Mouse (Mus musculus) cerebellum, adult 2 months (tissue): ENCODE measurements at regions not wholly inside any gene's neighbourhood (a gene's known extent, or its start where the extent isn't known, plus 50 kb on each side); places are given as distances from the start of the nearest gene placed in this dataset.

ENCODE experiments used
- DNase-seq, 2 experiments: peaks; one replicate each; pipeline ENCODE4 v3.0.0; 2021
- H3K27ac ChIP-seq: fragments of 200-500 bp; 2 replicates; pipeline ENCODE4 v1.5.1; 2012; ENCODE audit warnings: low read length, control low read depth, inconsistent platforms; ENCODE audit not compliant: insufficient read depth
- H3K27me3 ChIP-seq: fragments of 200-500 bp; 2 replicates; pipeline ENCODE4 v1.6.1; 2012; ENCODE audit warnings: inconsistent platforms, mild to moderate bottlenecking, low read length, moderate library complexity; ENCODE audit not compliant: control insufficient read depth, insufficient read depth
- H3K4me1 ChIP-seq: fragments of 200-500 bp; 2 replicates; pipeline ENCODE4 v1.6.1; 2011; ENCODE audit warnings: low read length; ENCODE audit not compliant: control insufficient read depth, insufficient read depth
- H3K4me3 ChIP-seq: fragments of 200-500 bp; replicated peaks from 2 replicates; pipeline ENCODE3; 2011; ENCODE audit warnings: mild to moderate bottlenecking, low read depth, low read length, control low read depth; ENCODE audit not compliant: insufficient read depth
- CTCF ChIP-seq: fragments of 200-500 bp; IDR thresholded peaks from 2 replicates; pipeline ENCODE4 v1.5.1; 2011; ENCODE audit warnings: low read depth, mild to moderate bottlenecking, control low read depth, low read length, moderate library complexity, borderline replicate concordance; ENCODE audit not compliant: insufficient read depth
- POLR2A ChIP-seq: fragments of 200-500 bp; IDR thresholded peaks from 2 replicates; pipeline ENCODE4 v1.6.1; 2011; ENCODE audit warnings: low read length, control low read depth, borderline replicate concordance; ENCODE audit not compliant: insufficient read depth
- WGBS: fragments of 180-500 bp; shearing (Covaris S2); methylation state at CpG from one replicate; pipeline ENCODE4 v1.1.7; 2018; 5-methylcytosine and 5-hydroxymethylcytosine counted together

DNA sequence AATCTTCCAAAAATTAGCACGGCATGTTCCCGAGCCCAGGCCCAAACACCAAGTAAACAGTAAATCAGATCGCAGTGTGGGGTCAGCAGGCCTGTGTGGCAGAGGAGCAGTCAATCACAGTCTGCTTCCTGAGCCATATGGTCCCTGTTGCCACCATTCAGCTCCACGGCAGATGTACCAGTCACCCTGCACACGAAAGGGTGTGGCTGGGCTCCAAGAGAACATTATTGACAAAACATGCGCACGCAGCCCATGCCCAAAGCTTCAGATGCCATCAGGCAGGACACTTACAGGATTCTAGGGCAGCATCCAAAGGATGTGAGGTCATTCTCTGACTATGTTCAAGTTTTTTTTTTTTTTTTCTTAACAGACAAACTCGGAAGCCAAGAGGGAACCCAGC lies 126.6 kb downstream of the Rybp start:
- Histone ChIP-seq H3K27ac (no peak overlapping the region), H3K4me1 (peaks cover 19% of the 10 kb centered on the region), H3K4me3 (no peak overlapping the region), H3K27me3 (no peaks in the 10 kb centered on the region)
- 89% methylated on average over 8 of the region's 8 CpGs for WGBS
- no peak for TF ChIP-seq POLR2A
- no peak for TF ChIP-seq CTCF
- no peak for DNase-seq

DNA sequence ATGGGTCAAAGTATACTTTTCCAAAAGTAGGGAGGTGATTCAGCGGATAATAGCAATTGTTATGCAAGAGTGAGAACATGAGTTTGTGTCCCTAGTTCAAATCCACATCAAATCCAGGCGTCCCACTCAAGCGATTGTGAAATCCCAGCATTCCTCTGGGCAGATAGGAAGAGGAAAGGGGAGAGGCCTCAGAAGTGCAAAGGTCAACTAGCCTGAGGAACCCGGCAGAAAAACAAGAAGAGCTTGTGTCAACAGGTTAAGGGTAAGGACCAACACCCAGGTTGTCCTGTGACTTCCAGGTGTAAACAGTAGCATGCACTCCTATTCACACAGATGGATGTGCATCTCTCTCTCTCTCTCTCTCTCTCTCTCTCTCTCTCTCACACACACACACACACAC lies 127.5 kb downstream of the Rybp start:
- WGBS: 94% methylated on average over 4 of the region's 4 CpGs
- no peak for DNase-seq
- peaks cover 19% of the 10 kb centered on the region for H3K4me1 ChIP-seq
- TF ChIP-seq POLR2A (no peak), CTCF (no peak)
- H3K4me3 ChIP-seq: no peak overlapping the region
- no peak overlapping the region for H3K27ac ChIP-seq
- H3K27me3 ChIP-seq: no peaks in the 10 kb centered on the region

DNA sequence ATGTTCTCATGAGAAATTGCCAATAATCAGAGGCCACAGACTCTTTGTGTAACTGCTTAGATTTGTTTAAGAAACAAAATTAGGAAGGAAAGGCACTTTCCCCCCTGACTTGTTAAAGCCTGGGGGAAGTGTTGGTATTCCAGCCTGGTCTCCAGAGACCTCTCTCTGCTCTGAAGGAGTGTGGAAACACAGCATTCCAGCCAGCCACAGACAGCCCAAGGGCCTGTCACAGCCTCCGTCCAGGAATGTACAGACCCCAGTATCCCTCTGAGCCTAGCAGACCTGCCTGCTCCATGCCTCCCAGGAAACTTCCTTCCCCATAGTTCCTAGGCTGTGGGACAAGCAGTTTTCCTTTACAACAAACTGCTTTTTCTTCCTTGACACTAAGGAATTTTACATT lies 128.0 kb downstream of the Rybp start:
- TF ChIP-seq POLR2A (no peak), CTCF (no peak)
- WGBS: 60% methylated on average over 1 of the region's 1 CpGs
- H3K27me3 ChIP-seq: no peaks in the 10 kb centered on the region
- H3K27ac ChIP-seq: no peak overlapping the region
- peaks cover 18% of the 10 kb centered on the region for H3K4me1 ChIP-seq
- no peak overlapping the region for H3K4me3 ChIP-seq
- DNase-seq: no peak

DNA sequence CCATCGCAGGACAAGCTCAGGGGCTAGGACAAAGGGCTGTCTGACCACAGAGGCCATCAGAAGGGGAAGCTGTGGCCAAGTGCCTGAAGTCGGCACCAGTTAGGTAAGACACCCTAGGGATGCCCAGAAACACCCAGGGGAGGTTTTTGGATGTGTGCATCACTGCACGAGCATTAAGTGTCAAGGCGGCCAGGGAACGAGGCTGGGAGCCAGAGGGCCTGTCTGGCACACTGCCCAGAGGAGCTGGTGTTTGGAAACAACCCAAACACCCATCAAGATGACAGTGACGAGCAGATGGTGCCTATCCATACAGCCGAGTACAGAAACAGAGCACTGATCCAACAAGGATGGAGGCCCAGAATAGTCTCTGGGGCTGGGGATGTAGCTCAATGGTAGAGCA lies 130.0 kb downstream of the Rybp start:
- Histone ChIP-seq H3K27me3 (no peaks in the 10 kb centered on the region), H3K4me3 (no peak overlapping the region), H3K4me1 (no peaks in the 10 kb centered on the region), H3K27ac (no peak overlapping the region)
- TF ChIP-seq POLR2A (no peak), CTCF (no peak)
- WGBS: 57% methylated on average over 7 of the region's 7 CpGs
- no peak for DNase-seq

DNA sequence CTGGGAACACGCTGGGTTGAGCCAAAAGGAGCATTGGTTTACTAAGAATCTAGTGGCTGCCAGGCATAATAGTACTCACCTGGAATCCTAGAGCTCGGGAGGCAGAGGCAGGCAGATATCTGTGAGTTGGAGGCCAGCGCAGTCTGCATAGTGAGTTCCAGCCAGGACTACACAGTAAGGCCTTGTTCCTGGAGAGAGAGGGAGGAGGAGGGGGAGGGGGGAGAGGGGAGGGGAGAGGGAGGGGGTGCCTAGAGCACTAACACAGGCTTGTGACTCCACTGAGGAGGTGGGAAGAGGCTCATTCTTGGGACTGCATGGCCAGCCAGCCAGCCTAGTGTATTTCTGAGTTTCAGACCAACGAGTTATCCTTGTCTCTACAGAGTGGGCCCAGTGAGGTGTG lies 131.1 kb downstream of the Rybp start:
- WGBS: 89% methylated on average over 4 of the region's 4 CpGs
- Histone ChIP-seq H3K27ac (no peak overlapping the region), H3K4me3 (no peak overlapping the region), H3K27me3 (no peaks in the 10 kb centered on the region), H3K4me1 (no peaks in the 10 kb centered on the region)
- TF ChIP-seq CTCF (no peak), POLR2A (no peak)
- DNase-seq: no peak

DNA sequence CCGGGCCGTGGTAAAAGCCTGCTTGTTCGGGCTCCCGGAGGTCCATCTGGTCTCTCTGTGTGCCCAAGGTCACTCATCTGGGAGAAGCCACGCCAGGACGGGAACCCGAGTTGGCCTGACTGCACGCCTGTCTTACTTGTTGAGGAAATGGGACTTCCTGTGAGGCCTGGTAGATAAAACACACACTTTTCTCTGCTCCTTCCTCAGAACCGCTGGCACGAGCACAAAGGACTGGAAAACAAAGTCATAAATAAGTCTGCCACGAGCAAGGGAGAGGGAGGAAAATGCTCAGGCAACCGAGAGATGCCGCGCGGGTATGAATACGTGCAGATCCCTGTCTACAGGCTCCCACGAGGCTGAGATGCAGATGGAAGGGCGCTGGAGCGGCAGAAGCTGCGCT lies 131.6 kb downstream of the Rybp start:
- no peak for DNase-seq
- Histone ChIP-seq H3K27me3 (no peaks in the 10 kb centered on the region), H3K4me3 (no peak overlapping the region), H3K4me1 (no peaks in the 10 kb centered on the region; the same call in 1 of the 2 replicates), H3K27ac (no peak overlapping the region)
- 75% methylated on average over 20 of the region's 20 CpGs for WGBS
- no peak for TF ChIP-seq POLR2A
- no peak for TF ChIP-seq CTCF

DNA sequence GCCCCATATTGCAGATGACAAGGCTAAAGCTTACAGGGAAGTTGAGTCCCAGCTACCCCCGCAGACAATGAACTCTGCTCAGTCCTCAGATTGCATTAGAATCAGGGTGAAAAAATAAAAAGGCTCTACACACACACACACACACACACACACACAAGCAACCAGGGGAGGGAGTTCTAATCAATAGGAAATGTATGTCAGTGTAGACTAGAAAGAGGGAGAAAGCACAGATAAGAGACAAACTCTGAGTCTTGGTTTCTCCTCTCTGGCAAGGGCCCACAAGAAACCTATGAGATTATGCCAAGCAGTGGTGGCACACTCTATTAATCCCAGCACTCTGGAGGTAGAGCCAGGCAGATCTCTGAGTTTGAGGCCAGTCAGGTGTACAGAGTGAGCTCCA lies 135.8 kb downstream of the Rybp start:
- no peaks in the 10 kb centered on the region for H3K27me3 ChIP-seq
- 100% methylated on average over 1 of the region's 1 CpGs for WGBS
- no peak for DNase-seq

DNA sequence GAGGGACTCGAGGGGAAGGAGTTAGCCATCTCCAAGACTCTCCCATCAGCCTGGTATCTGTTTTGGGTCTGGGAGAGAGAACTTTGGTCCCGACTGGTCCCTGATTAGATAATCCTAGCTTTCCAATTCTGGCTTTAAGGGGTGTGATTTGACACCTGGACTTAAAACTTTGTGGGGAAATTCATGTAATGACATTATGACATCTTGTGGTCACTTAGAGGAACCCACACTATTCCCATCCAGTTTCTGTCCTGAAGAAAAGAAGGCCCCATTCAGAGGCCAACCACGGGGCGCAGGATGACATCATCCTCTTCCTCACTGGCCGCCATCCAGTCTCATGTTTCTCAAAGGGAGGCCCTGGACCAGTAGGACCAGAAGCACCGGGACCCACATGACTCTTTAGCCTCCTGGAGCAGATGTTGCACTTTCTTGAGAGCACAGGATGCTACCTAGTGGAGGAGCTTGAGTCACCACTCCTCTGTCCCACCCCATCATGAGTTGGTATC lies 136.5 kb downstream of the Rybp start:
- TF ChIP-seq CTCF (no peak), POLR2A (no peak)
- no peak overlapping the region for H3K4me3 ChIP-seq
- 85% methylated on average over 6 of the region's 6 CpGs for WGBS
- H3K4me1 ChIP-seq: peaks cover 24% of the 10 kb centered on the region
- no peaks in the 10 kb centered on the region for H3K27me3 ChIP-seq
- no peak for DNase-seq
- no peak overlapping the region for H3K27ac ChIP-seq

More for the DNA sequence above, 135.8 kb downstream of the Rybp start:
- no peak overlapping the region for H3K27ac ChIP-seq
- peaks cover 20% of the 10 kb centered on the region for H3K4me1 ChIP-seq
- H3K4me3 ChIP-seq: no peak overlapping the region
- no peak for TF ChIP-seq CTCF
- TF ChIP-seq POLR2A: no peak

DNA sequence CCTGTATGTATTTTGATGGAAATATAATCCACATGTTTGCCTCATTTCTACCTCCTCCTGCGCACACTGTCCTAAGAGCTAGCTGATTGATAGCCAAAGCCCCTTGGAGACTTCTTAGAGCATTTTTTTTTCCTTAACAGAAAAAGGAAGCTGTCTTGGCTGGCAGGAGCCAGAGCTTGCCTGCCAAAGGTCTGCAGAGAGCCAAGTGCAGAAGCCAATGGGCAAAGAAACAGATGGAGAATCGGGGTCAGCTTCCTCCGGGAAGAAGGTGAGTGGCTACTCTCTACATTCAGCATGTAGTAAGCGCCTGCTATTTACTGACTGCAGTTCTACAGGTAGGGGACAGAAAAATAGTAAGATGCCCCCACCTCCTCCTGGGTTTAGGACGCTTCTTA lies 137.8 kb downstream of the Rybp start:
- Histone ChIP-seq H3K27ac (no peak overlapping the region), H3K27me3 (no peaks in the 10 kb centered on the region), H3K4me3 (no peak overlapping the region), H3K4me1 (peaks cover 32% of the 10 kb centered on the region)
- TF ChIP-seq CTCF (no peak), POLR2A (no peak)
- WGBS: 20% methylated on average over 5 of the region's 5 CpGs
- DNase-seq: peak; percentile 73 to 87
